In genomic region chr5:134754096-134754495, GRCm38 (mm10) we compare ENCODE assay signal across 22 mouse cellular contexts. TPM values are rescaled to one million over a fixed set of nuclear protein-coding genes. Genes with fewer than 3 reads are reported as not detected.
DNase-seq lines count a peak whose midpoint lies in the region; ATAC-seq lines count a peak whose summit lies in the region.
"Had no signal": no experiment of that assay in that cellular context is flagged by ENCODE, and none has a peak within 500 bp of the region (broad histone marks: within the 10 kb centered on the region; RNA-seq: fewer than 3 reads in every experiment).

No protein-coding gene starts in this region.

- ATAC-seq in stomach, embryonic 14.5 days (ENCODE audit: insufficient number of reproducible peaks, insufficient read depth, low FRiP score, low read depth) = peak; percentile 33; the same call in 1 of the 2 replicates
- ATAC-seq: CD4-positive, CD25-positive, alpha-beta regulatory T cell, adult 4 months; forebrain, embryonic 15.5 days had no signal

- H3K9ac ChIP-seq in stomach, embryonic 14.5 days (replicated peaks; ENCODE audit: low read depth, low read length) = no peak overlapping the region
- H3K9ac ChIP-seq: embryonic facial prominence, embryonic 12.5 days; forebrain, embryonic 15.5 days; heart, embryonic 15.5 days; hindbrain, embryonic 14.5 days had no signal

- no peaks in the 10 kb centered on the region for H3K27me3 ChIP-seq in stomach, embryonic 14.5 days (ENCODE audit: control insufficient read depth, insufficient read depth, low read length)
- H3K27me3 ChIP-seq: embryonic facial prominence, embryonic 12.5 days; forebrain, embryonic 15.5 days had no signal

- peak; percentile 82 for DNase-seq in heart, adult 11 months
- DNase-seq in heart, postnatal 14 days = no peak
- DNase-seq in lung, postnatal 14 days = peak; percentile 61
- no peak for DNase-seq in thymus, postnatal 0 days (ENCODE audit: low spot score)
- no peak for DNase-seq in c-Kit-positive CD71-positive TER-119-positive erythroid progenitor cells, embryonic 14.5 days (ENCODE audit: low spot score)
- no peak for DNase-seq in layer of hippocampus, adult 11-12 months (ENCODE audit: low spot score)
- DNase-seq: adrenal gland, adult 8-10 months; B cell, adult 2 months; cerebellum, adult 11-12 months; cerebellum, adult 9-10 months; cerebellum, postnatal 25 days; gastrocnemius, postnatal 36 days; heart, adult 2 months had no signal

- no peaks in the 10 kb centered on the region for H3K36me3 ChIP-seq in stomach, embryonic 14.5 days (ENCODE audit: control insufficient read depth, insufficient read depth, low read length)
- H3K36me3 ChIP-seq: embryonic facial prominence, embryonic 12.5 days; forebrain, embryonic 15.5 days; G1E; heart, embryonic 15.5 days; hindbrain, embryonic 10.5 days had no signal

- no peak overlapping the region for H3K27ac ChIP-seq in stomach, embryonic 14.5 days (ENCODE audit: low read length)
- H3K27ac ChIP-seq: embryonic facial prominence, embryonic 12.5 days; forebrain, embryonic 15.5 days; heart, adult 2 months; heart, embryonic 15.5 days; hindbrain, embryonic 10.5 days; hindbrain, embryonic 14.5 days had no signal

- no peak overlapping the region for H3K4me2 ChIP-seq in stomach, embryonic 14.5 days (replicated peaks; ENCODE audit: low read depth, low read length)
- H3K4me2 ChIP-seq: embryonic facial prominence, embryonic 12.5 days; forebrain, embryonic 15.5 days; heart, embryonic 11.5 days; heart, embryonic 15.5 days; hindbrain, embryonic 14.5 days had no signal

- H3K9me3 ChIP-seq in stomach, embryonic 14.5 days (ENCODE audit: control insufficient read depth, low read depth, low read length) = no peaks in the 10 kb centered on the region; the same call in 1 of the 2 replicates
- H3K9me3 ChIP-seq: embryonic facial prominence, embryonic 12.5 days; forebrain, embryonic 15.5 days; G1E; heart, embryonic 15.5 days; hindbrain, embryonic 10.5 days had no signal

- no peak overlapping the region for H3K4me3 ChIP-seq in stomach, embryonic 14.5 days (ENCODE audit: low read depth, low read length)
- H3K4me3 ChIP-seq: embryonic facial prominence, embryonic 12.5 days; forebrain, embryonic 15.5 days; heart, adult 2 months; heart, embryonic 15.5 days; hindbrain, embryonic 10.5 days had no signal

- intact Hi-C loops in heart, postnatal 14 days (cut with DNase I) = no loop called here

- no peaks in the 10 kb centered on the region for H3K4me1 ChIP-seq in stomach, embryonic 14.5 days (ENCODE audit: control insufficient read depth, insufficient read depth, low read length)
- H3K4me1 ChIP-seq: forebrain, embryonic 15.5 days had no signal

- WGBS in stomach, embryonic 14.5 days = 19% methylated on average over 10 of the region's 10 CpGs

RNA-seq across cellular contexts. Expression of gene Eln, which starts 7.0 kb away (rescaled TPM):
- 100 to 1,000 TPM; 409 to 606 TPM for total RNA-seq in heart, postnatal 14 days (2021)
- 48.3 and 54.9 TPM in 2 replicates for polyA plus RNA-seq in stomach, embryonic 14.5 days (2014; fragmentation: Nextera tagmentation; extraction: Ambion mirVana)
- polyA plus RNA-seq in thymus, postnatal 0 days (2015; fragmentation: Nextera tagmentation; extraction: Ambion mirVana) = 12.4 and 96.1 TPM in 2 replicates
- polyA plus RNA-seq: CD4-positive, CD25-positive, alpha-beta regulatory T cell, adult 4 months; G1E had no signal

Comparison
In these comparisons a context has a peak if more than half of its experiments do, and no peak if none do; other contexts are left out.
1. DNase-seq: peak in heart, adult 11 months (single experiment) and lung, postnatal 14 days (single experiment); none in heart, postnatal 14 days (0 of 2), thymus, postnatal 0 days (single experiment), c-Kit-positive CD71-positive TER-119-positive erythroid progenitor cells, embryonic 14.5 days (single experiment) and layer of hippocampus, adult 11-12 months (single experiment).